Mouse (Mus musculus): ENCODE results near the gene Gm7247.
"Not testable (repeated sequence)": the region's sequence is repeated elsewhere in the genome, so short reads cannot be mapped to it uniquely, and the experiment has no call there.

Gm7247 gene

GRCm38 (mm10) chr14:51497958-51498357, 136.4 kb downstream of the Gm7247 start:
- DNase-seq, result no peak

GRCm38 (mm10) chr14:51499707-51500275, 138.2 kb downstream of the Gm7247 start:
- no peak for DNase-seq

- DNase-seq, result no peak
Measured at GRCm38 (mm10) chr14:51500461-51500860, 138.9 kb downstream of the Gm7247 start.

GRCm38 (mm10) chr14:51507416-51507815, 145.9 kb downstream of the Gm7247 start:
- DNase-seq, result no peak

GRCm38 (mm10) chr14:51552490-51552889, 190.9 kb downstream of the Gm7247 start, which contains the start of gene Gm5622:
Gm5622 (plus strand) TSS chr14:51552790.
- DNase-seq, result no peak

GRCm38 (mm10) chr14:51573963-51574362, 212.4 kb downstream of the Gm7247 start, which contains the start of gene Gm17175:
Gm17175 (minus strand) TSS chr14:51574063.
- DNase-seq, result not testable (repeated sequence)

- not testable (repeated sequence) for DNase-seq
Measured at GRCm38 (mm10) chr14:51592039-51592438, 230.5 kb downstream of the Gm7247 start, which contains the start of gene Gm17174. Gm17174 (minus strand) TSS chr14:51592139.

GRCm38 (mm10) chr14:51611210-51611609, 249.7 kb downstream of the Gm7247 start, which contains the start of gene Gm17078:
Gm17078 (minus strand) TSS chr14:51611310.
- DNase-seq, result no peak
